Mouse (Mus musculus): Measurements from ENCODE around the gene Emid1. TPM values are rescaled to one million over a fixed set of nuclear protein-coding genes. Genes with fewer than 3 reads are reported as not detected.

Gene Emid1
- polyA plus RNA-seq, 1 experiment: 34.7 TPM

DNA sequence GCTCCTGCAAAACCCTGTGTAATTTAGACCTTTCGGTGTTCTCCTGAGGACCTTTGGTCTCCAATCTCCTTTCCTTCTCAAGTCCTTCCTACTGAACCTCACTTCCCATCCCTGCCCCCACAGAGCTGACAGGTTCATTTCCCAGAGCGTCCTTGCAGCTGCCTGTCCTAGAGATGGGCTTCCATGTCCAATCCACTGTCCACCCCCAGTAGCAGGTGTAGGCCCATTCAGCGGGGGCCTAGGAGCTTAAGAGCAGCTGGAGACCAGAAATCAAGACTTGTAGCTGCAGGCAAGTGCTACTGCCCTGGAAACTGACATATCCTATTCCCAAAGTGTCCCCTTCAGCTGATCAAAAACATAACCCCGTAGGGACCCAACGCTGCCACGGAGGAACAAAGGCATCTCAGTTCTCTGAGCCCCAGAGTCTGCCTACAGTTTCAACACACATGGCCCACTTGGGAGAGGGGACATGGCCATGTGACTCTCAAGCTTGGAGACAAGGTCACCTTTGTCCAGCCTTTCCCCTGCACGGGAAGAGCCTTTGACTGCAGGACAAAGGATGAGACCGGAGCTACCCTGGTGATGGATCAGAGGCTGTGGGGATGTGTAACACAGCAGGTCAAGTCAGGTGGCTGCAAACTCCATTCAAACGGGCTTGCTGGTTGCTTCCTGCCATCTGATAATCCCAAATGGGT is 37.3 kb upstream of the Emid1 start:
- H3K27me3 ChIP-seq (ENCODE audit: control insufficient read depth, insufficient read depth, low read length): no peaks in the 10 kb centered on the region
- TF ChIP-seq POLR2A (IDR thresholded peaks at IDR 0.05; ENCODE audit: low read depth, low read length): no peak
- no peak for TF ChIP-seq CTCF (IDR thresholded peaks at IDR 0.05; ENCODE audit: extremely low read depth, insufficient read length, insufficient replicate concordance, low read depth, low read length)
- H3K4me1 ChIP-seq (ENCODE audit: control insufficient read depth, insufficient read depth, insufficient read length, low read length): peaks cover 2% of the 10 kb centered on the region; the same call in 1 of the 2 replicates
- H3K4me3 ChIP-seq (ENCODE audit: low read depth, low read length): no peak overlapping the region
- WGBS: 74% methylated on average over 9 of the region's 9 CpGs
- H3K36me3 ChIP-seq (ENCODE audit: control insufficient read depth, insufficient read depth, low read length): no peaks in the 10 kb centered on the region; the same call in 1 of the 2 replicates
- H3K27ac ChIP-seq (ENCODE audit: insufficient read depth, low read depth, low read length): no peak overlapping the region

DNA sequence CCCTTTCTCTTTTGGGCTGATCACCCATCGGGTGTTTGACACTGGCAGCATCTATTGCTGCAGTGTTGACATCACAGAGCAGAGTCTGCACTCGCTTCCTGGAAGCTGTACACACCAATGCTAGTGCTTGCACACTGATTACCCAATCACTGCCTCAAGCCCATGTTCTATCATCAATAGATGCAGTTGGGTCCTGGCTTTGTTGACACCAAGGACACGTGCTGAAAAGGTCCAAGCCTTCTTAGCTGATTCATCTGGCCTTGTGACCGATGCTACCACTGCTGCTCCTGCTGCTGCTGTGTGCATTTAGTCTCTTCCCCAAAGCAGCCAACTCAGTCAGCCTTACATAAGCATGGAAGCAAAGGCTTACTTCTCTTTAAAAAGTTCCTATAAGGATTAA is 36.1 kb upstream of the Emid1 start:
- peaks cover 2% of the 10 kb centered on the region; the same call in 1 of the 2 replicates for H3K4me1 ChIP-seq (ENCODE audit: control insufficient read depth, insufficient read depth, insufficient read length, low read length)
- no peaks in the 10 kb centered on the region for H3K27me3 ChIP-seq (ENCODE audit: control insufficient read depth, insufficient read depth, low read length)
- TF ChIP-seq POLR2A (IDR thresholded peaks at IDR 0.05; ENCODE audit: low read depth, low read length) (no peak), CTCF (IDR thresholded peaks at IDR 0.05; ENCODE audit: extremely low read depth, insufficient read length, insufficient replicate concordance, low read depth, low read length) (no peak)
- no peak overlapping the region for H3K4me3 ChIP-seq (ENCODE audit: low read depth, low read length)
- H3K27ac ChIP-seq (ENCODE audit: insufficient read depth, low read depth, low read length): no peak overlapping the region
- no peaks in the 10 kb centered on the region for H3K36me3 ChIP-seq (ENCODE audit: control insufficient read depth, insufficient read depth, low read length)
- 78% methylated on average over 4 of the region's 4 CpGs for WGBS

DNA sequence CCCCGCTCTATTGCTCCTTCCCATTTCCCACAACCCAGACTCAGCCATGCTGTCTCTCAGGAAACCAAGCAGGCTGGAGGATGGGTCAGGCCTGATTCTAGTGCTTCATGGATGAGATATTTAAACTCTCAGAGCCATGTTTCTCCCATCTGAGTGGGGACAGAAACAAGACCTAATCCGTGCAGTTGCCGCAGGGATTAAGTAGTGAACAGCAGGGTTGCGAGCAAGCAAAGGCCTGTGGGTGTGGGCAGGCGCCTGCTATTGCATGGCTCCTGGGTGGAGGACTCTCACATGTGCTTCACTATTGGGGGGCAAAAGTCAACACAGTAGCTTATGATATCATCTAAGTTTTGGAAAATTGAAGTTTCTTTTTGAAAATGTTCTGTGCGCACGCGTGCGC is 32.8 kb upstream of the Emid1 start:
- Histone ChIP-seq H3K4me3 (ENCODE audit: low read depth, low read length) (no peak overlapping the region), H3K4me1 (ENCODE audit: control insufficient read depth, insufficient read depth, insufficient read length, low read length) (no peaks in the 10 kb centered on the region; the same call in none of the 2 replicates), H3K36me3 (ENCODE audit: control insufficient read depth, insufficient read depth, low read length) (no peaks in the 10 kb centered on the region), H3K27ac (ENCODE audit: insufficient read depth, low read depth, low read length) (no peak overlapping the region), H3K27me3 (ENCODE audit: control insufficient read depth, insufficient read depth, low read length) (no peaks in the 10 kb centered on the region)
- TF ChIP-seq POLR2A (IDR thresholded peaks at IDR 0.05; ENCODE audit: low read depth, low read length) (no peak), CTCF (IDR thresholded peaks at IDR 0.05; ENCODE audit: extremely low read depth, insufficient read length, insufficient replicate concordance, low read depth, low read length) (no peak)
- 92% methylated on average over 9 of the region's 9 CpGs for WGBS

DNA sequence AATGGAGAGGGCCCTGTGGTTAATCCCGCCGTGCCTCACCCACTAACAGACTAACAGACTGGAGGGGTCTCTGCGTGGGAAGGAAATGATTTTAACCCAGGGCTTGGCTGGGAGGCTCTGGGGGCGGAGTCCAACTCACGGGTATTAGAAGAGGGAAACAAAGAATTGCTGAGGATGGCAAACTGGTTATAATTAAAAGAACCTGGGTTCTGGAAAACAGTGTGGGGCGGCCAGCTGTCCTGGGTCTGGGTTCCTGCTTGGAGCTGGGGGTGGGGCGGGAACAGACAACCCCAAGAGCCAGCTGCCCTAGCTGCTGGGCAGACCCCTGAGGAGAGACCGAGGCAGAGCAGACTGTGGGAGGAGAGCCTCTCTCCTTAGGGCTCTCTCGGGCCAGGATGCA is 32.2 kb upstream of the Emid1 start:
- H3K27ac ChIP-seq (ENCODE audit: insufficient read depth, low read depth, low read length): no peak overlapping the region
- 54% methylated on average over 9 of the region's 9 CpGs for WGBS
- TF ChIP-seq CTCF (IDR thresholded peaks at IDR 0.05; ENCODE audit: extremely low read depth, insufficient read length, insufficient replicate concordance, low read depth, low read length) (no peak), POLR2A (IDR thresholded peaks at IDR 0.05; ENCODE audit: low read depth, low read length) (no peak)
- no peak overlapping the region for H3K4me3 ChIP-seq (ENCODE audit: low read depth, low read length)
- no peaks in the 10 kb centered on the region for H3K27me3 ChIP-seq (ENCODE audit: control insufficient read depth, insufficient read depth, low read length)
- H3K4me1 ChIP-seq (ENCODE audit: control insufficient read depth, insufficient read depth, insufficient read length, low read length): no peaks in the 10 kb centered on the region; the same call in none of the 2 replicates
- no peaks in the 10 kb centered on the region for H3K36me3 ChIP-seq (ENCODE audit: control insufficient read depth, insufficient read depth, low read length)

DNA sequence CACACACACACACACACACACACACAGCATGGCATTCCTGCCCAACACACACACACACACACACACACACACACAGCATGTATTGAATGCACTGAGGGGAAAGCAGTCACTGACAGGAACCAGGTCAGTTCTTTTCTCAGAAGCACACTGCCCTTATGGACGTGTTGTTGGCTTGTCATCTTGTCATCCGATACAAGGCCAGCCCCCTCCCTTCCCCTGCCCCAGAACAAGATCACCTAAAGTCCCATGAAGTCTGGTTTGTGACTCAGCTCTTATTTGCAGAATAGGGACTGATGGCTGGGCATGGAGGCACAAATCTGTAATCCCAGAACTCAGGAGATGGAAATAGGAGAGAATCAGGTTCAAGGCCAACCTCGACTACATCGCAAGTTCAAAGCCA is 30.8 kb upstream of the Emid1 start:
- no peaks in the 10 kb centered on the region for H3K27me3 ChIP-seq (ENCODE audit: control insufficient read depth, insufficient read depth, low read length)
- no peak overlapping the region for H3K27ac ChIP-seq (ENCODE audit: insufficient read depth, low read depth, low read length)
- TF ChIP-seq POLR2A (IDR thresholded peaks at IDR 0.05; ENCODE audit: low read depth, low read length) (no peak), CTCF (IDR thresholded peaks at IDR 0.05; ENCODE audit: extremely low read depth, insufficient read length, insufficient replicate concordance, low read depth, low read length) (no peak)
- no peaks in the 10 kb centered on the region for H3K36me3 ChIP-seq (ENCODE audit: control insufficient read depth, insufficient read depth, low read length)
- 80% methylated on average over 4 of the region's 4 CpGs for WGBS
- H3K4me3 ChIP-seq (ENCODE audit: low read depth, low read length): no peak overlapping the region
- peaks cover 1% of the 10 kb centered on the region for H3K4me1 ChIP-seq (ENCODE audit: control insufficient read depth, insufficient read depth, insufficient read length, low read length)

DNA sequence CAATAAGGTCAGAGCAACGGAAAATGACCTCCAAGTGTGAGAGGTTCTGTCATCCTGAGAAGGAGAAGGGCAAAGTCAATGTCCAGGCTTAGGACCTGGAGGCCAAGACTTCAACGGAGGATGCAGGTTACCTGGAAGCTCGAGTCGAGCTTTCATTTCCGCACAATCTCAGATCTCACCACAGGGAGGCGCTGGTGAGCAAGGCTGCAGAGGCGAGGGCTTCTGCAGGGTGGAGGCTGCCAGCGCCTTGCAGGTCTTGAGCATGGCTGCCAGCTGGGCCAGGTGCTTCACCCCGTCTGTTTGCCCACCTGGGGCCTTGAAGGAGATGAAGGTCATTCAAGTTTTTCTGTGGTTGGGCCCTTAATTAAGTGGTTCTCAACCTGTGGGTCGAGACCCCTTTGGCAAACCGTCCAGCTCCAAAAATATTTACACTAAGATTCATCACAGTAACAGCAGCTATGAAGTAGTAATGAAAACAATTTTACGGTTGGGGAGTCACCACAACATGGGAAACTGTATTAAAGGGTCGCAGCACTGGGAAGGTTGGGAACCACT is 29.9 kb upstream of the Emid1 start:
- H3K27ac ChIP-seq (ENCODE audit: insufficient read depth, low read depth, low read length): no peak overlapping the region
- H3K36me3 ChIP-seq (ENCODE audit: control insufficient read depth, insufficient read depth, low read length): no peaks in the 10 kb centered on the region
- TF ChIP-seq POLR2A (IDR thresholded peaks at IDR 0.05; ENCODE audit: low read depth, low read length) (no peak), CTCF (IDR thresholded peaks at IDR 0.05; ENCODE audit: extremely low read depth, insufficient read length, insufficient replicate concordance, low read depth, low read length) (peak; percentile 99)
- no peak overlapping the region for H3K4me3 ChIP-seq (ENCODE audit: low read depth, low read length)
- WGBS: 20% methylated on average over 13 of the region's 13 CpGs
- no peaks in the 10 kb centered on the region for H3K27me3 ChIP-seq (ENCODE audit: control insufficient read depth, insufficient read depth, low read length)
- peaks cover 1% of the 10 kb centered on the region for H3K4me1 ChIP-seq (ENCODE audit: control insufficient read depth, insufficient read depth, insufficient read length, low read length)

DNA sequence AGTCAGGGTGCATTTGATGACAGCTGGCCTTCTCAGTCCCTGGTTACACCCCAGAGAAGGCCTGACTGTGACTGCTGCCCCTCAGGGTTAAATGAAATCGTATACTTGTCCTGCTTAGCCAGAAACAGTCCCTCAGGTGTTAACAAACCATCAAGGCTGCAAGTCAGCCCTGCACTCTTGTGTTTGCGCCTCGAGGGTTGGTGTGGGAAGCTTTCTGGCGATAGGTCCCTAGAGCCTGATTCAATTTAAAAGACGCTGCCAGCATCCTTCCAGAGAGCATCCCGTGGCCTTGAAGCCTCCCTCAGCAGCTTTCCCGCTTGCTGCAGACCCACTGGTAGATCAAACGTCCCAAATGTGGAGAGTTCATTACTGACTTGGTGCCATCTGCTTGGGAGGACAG is 27.3 kb upstream of the Emid1 start:
- Histone ChIP-seq H3K36me3 (ENCODE audit: control insufficient read depth, insufficient read depth, low read length) (no peaks in the 10 kb centered on the region), H3K27ac (ENCODE audit: insufficient read depth, low read depth, low read length) (no peak overlapping the region), H3K27me3 (ENCODE audit: control insufficient read depth, insufficient read depth, low read length) (no peaks in the 10 kb centered on the region), H3K4me1 (ENCODE audit: control insufficient read depth, insufficient read depth, insufficient read length, low read length) (peaks cover 1% of the 10 kb centered on the region), H3K4me3 (ENCODE audit: low read depth, low read length) (no peak overlapping the region)
- TF ChIP-seq CTCF (IDR thresholded peaks at IDR 0.05; ENCODE audit: extremely low read depth, insufficient read length, insufficient replicate concordance, low read depth, low read length) (no peak), POLR2A (IDR thresholded peaks at IDR 0.05; ENCODE audit: low read depth, low read length) (no peak)
- 63% methylated on average over 8 of the region's 8 CpGs for WGBS

All from small intestine, adult 2 months (tissue).